Mouse (Mus musculus): Measurements from ENCODE around the gene Cks1b.
A peak's percentile ranks its signal among the peaks of the same experiment; 100 is the strongest.
"Not testable (repeated sequence)": the region's sequence is repeated elsewhere in the genome, so short reads cannot be mapped to it uniquely, and the experiment has no call there.

The Cks1b gene

GRCm38 (mm10) chr3:89418170-89418860, at the start of gene Cks1b, which contains the start of gene Shc1:
Gene Cks1b (minus strand): TSS chr3:89418383.
Gene Shc1 (plus strand): TSS chr3:89418443.
- peak; percentile 84 for DNase-seq

DNA sequence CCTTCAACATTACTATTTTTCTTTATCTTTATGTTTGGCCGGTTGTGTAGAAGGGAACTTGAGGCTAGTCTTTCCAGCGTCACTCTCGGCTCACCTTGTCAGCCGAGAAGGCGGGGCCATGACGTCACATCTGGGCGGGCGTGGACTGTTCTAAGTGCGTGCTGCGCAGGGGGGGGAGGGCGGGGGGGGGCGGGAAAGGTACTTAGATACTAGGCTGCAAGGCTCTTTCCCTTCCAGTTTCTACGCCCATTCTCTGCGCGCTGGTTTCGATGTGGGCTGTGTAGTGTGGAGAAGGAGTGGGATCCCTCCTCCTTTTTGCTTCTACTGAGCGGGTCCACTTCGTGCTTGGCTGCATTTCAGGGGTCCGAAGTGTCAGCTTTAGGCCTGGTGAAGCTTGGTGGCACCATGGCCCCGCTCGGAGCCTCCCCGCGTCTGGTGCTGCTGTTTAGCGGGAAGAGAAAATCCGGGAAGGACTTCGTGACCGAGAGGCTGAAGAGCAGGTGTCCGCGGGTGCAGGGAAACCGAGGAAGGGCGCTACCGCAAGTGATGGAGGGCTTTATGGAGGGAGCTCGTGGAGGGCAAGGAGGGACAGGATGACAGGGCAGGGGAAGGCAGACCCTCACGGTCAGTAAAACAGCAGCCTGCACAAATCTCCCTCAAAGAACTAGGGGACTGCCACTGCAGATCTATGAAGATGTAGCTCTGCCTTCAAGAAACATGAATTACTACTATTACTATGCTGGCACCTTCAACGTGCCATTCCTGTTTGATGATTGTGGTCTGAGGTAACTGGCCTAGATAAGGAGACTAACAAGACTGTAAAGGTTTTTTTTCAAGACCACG, 41.0 kb upstream of the Cks1b start:
- DNase-seq, result peak; percentile 87

GRCm38 (mm10) chr3:89458372-89458964, 40.3 kb upstream of the Cks1b start:
- DNase-seq, result no peak

DNA sequence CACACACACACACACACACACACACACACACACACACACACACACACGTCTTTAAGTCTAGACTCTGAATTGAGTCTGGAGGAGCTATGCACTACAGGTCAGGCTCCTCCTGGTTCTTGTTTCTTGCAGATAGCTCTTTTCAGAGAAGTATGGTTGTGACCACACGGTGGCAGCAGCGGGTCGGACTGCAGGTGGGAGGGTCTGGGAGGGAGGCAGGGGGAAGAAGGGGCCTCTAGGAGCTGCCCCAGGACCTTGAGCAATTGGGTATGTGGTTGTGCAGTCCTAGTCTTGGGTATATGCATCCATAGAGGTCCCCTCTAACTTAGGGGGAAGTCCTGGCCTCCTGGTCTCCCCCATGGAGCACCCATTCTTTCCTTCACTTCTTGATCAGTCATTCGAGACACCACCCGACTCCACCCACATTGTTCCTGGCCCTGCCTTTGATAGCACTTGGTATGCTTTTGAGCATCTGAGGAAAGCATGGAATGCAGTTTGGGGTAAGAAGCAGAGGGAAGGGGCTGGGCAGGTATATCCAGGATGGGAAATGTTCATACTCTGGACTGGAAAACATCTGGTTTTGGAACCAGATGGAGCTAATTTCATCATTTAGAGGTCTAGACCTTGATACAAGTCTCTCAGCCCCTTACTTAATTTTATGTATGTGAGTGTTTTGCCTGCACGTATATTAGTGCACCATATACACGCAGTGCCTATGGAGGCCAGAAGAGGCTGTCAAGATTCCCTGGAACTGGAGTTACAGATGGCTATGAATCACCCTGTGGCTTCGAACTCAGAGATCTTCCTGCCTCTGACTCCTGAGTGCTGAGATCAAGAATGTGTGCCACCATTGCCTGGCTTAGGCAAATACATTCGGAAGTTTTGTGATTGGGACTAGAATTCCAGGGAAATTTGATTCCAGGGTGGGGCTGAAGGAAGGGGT, 38.8 kb upstream of the Cks1b start:
- peak; percentile 45 for DNase-seq

GRCm38 (mm10) chr3:89455786-89456285, 37.7 kb upstream of the Cks1b start:
- no peak for DNase-seq

DNA sequence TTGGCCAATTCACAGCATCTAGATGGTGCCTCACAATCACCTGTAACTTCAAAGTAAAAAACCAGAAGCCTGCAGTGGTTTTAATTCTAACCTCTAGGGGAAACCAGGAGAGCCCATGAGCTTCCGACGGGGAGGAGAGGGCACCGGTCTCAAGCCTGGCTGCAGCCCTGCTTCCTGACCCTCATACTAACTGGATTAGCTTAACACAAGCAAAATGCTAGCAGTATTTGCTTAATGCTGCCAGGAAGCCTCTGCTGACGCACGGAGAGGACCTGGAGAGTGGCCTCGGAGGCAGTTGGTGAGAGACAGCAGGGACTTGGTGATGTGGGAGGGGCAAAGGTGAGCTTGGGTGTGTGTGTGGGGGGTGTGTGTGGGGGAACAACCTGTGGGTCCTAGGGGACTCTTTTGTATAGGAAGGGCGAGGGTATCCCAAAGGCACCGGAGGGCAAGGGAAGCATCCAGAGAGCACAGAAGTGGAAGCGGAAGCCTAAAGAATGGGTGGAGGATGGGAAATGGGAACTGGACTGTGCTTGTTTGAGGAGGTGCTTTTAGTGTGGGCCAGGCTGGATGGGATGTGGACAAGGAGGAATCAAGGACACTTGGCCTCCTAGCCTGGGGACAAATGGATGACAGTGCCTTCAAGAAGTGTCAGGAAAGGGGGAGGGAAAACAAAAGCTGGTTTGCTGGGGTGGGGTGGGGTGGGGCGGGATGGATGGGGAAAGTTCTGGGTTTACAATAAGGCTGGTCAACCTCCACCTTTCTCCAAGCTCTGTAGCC, 36.4 kb upstream of the Cks1b start, which contains the start of gene Pmvk:
Gene Pmvk (plus strand): TSS at position 141 of the 777 bp plus-strand sequence.
- no peak for DNase-seq

DNA sequence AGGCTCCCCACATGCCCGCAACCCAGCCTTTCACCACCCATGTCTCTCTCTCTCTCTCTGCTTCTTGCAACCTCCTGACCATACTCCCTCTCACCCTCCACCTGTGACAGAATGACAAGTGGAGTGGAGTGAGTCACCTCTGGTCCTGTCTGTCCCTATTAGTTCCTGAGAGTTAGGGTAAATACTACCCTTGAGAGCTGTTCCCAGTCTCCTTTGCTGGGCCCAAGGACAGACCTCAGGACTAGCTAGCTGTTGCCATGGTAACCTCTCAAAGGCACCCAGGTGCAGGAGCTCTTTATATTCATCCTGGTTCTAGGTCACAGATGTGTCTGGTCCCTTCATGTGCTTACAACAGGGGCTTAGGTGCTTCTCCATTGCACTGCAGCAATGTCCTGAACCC, 33.7 kb upstream of the Cks1b start:
- no peak for DNase-seq

DNA sequence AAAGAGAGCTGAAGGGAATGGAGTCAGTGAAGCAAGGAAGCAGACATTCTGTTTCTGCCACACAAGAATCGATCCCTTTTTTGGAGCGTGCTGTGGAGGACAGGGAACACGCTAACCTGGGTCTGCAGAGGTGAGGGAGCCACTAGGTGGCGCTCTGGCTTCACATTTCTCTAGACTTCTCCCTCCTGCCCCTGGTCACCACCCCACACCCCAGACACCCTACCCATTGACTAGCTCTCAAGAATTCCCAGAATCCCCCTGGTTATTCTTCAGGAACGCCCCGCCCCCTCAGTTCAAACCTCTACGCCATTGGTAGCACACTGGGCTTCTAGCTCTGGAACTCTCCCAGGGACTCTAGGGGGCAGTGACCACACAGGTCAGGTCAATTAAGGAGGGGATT, 31.4 kb upstream of the Cks1b start:
- peak; percentile 66 for DNase-seq

DNA sequence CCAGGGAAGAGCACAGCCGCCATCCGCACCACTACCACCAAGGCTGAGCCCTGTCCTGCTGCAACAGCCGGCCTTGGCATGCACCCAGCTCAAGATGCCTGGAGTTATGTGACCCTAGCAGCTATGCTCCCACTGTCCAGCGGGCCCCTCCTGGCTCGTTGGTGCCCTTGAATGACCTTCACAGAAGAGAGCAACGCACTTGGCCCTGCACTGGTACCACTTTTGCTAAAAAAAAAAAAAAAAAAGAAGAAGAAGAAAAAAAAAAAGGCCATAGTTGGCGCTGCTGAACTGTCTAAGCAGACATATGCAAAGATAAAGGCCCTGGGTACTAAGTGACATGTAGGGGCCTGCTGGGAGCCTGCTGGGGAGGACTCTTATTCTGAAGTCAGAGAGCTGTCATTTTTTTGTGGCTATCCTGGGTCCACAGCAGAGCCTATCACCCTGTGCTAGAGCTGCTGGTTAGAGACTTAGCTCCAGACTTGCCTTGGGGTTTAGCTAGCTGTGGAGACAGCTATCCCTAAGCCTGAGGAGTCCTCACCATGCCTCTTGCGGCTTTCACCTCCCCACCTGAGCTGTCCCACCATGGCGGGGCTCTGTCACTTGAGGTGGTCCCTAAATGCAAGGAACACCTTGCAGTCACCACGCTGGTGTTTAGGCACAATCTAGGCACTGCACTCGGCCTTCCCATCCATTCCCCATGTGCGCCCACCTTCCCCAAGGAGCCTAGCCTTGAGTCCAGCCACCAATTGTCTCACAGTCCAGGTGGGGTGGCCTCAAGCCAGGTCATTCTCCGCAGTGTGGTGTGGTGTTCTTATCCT, 30.7 kb upstream of the Cks1b start:
- no peak for DNase-seq

DNA sequence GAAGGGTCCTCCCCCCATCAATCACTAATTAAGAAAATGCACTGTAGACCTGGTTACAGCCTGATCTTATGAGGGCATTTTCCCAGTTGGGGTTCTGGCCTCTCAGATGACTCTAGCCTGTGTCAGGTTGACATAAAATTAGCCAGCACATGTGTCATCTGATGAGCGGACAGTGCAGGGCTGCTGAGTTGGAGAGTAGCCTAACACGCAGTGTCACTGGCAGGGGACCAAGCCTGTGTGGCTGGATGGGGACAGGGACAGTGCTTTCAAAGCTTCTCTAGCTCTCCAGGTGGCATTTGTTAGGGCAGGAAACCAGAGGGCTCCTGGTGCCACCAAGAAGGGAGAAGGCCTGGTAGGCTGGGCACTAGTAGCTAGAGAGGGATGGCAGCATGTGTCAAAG, 22.5 kb upstream of the Cks1b start:
- DNase-seq, result no peak

- DNase-seq, result no peak
Observed at GRCm38 (mm10) chr3:89437269-89437668, 19.1 kb upstream of the Cks1b start.

GRCm38 (mm10) chr3:89436176-89437113, 18.3 kb upstream of the Cks1b start, which contains the start of gene Pbxip1:
Gene Pbxip1 (plus strand): TSS chr3:89436706.
- DNase-seq, result no peak

- no peak for DNase-seq
Observed at GRCm38 (mm10) chr3:89435041-89435440, 16.9 kb upstream of the Cks1b start.

- no peak for DNase-seq
Observed at GRCm38 (mm10) chr3:89434532-89434931, 16.3 kb upstream of the Cks1b start.

- DNase-seq, result no peak
Observed at GRCm38 (mm10) chr3:89432606-89433005, 14.4 kb upstream of the Cks1b start.

GRCm38 (mm10) chr3:89430171-89431159, 12.3 kb upstream of the Cks1b start, which contains the start of gene Pygo2:
Gene Pygo2 (plus strand): TSS chr3:89430214.
- DNase-seq, result peak; percentile 91

DNA sequence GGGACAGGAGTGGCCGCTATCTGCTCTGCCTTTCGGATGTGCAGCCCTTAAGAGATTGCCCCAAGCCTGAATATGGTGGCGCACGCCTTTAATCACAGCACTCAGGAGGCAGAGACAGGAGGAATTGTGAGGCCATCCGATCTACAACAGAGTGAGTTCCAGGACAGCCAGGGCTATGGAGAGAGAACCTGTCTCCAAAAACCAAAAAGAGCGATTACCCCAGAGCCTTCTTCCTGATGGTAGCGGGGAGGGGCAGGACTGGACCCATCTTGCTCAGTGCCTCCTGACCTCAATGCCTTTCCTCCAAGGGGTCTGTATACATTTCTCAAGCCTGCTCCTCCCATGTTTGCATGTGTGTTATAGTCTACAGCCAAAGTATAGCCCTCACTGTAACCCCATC, 10.8 kb upstream of the Cks1b start:
- not testable (repeated sequence) for DNase-seq

- DNase-seq, result no peak
Observed at GRCm38 (mm10) chr3:89425876-89426275, 7.7 kb upstream of the Cks1b start.

Data from cerebellum, adult 11 months (tissue).